Mouse (Mus musculus) megakaryocyte, embryonic 14.5 days (primary cell): ENCODE measurements at regions not wholly inside any gene's neighbourhood (a gene's known extent, or its start where the extent isn't known, plus 50 kb on each side); places are given as distances from the start of the nearest gene placed in this dataset.

Experiments
- H3K27me3 ChIP-seq: replicated peaks from 2 replicates; pipeline ENCODE3; 2012; ENCODE audit warnings: inconsistent platforms
- H3K36me3 ChIP-seq: replicated peaks from 2 replicates; pipeline ENCODE3; 2012; ENCODE audit warnings: low read length, inconsistent platforms, mixed read lengths
- H3K4me1 ChIP-seq: 2 replicates; pipeline ENCODE4 v1.6.1; 2012; ENCODE audit warnings: inconsistent platforms
- H3K4me3 ChIP-seq: replicated peaks from 2 replicates; pipeline ENCODE3; 2012; ENCODE audit warnings: moderate library complexity, mild to moderate bottlenecking, inconsistent platforms
- H3K9me3 ChIP-seq: 2 replicates; pipeline ENCODE4 v1.6.1; 2012; ENCODE audit warnings: inconsistent platforms
- FLI1 ChIP-seq: IDR thresholded peaks from 2 replicates; pipeline ENCODE4 v1.6.1; 2012; ENCODE audit warnings: low read length, inconsistent platforms, mixed read lengths
- GATA1 ChIP-seq: IDR thresholded peaks from 3 replicates; pipeline ENCODE4 v1.6.1; 2012; ENCODE audit warnings: mixed read lengths, low read length, inconsistent platforms, borderline replicate concordance

DNA sequence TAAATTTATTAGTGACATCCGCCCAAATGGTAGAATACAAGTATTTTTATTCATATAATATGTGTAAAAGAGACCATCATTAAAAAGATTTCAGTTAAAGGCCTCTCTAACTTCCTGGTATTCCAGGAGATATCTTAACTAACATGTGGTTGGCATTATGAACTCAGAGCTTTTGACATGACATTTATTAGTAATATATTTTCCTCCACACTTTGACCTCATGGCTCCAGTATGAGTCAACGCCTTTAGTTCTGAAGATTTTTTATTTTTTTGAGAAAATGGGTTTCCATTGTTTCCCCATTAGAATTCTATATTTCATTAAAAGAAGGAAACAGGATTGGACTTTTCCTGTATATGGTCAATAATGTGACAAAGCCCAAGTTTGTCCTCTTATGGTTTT, 250.7 kb upstream of the Cd180 start:
- no peak overlapping the region for H3K4me3 ChIP-seq

GRCm38 (mm10) chr13:102447310-102447709, 246.0 kb upstream of the Cd180 start:
- Histone ChIP-seq H3K4me3 (no peak overlapping the region), H3K4me1 (no peaks in the 10 kb centered on the region), H3K27me3 (no peaks in the 10 kb centered on the region), H3K9me3 (no peaks in the 10 kb centered on the region), H3K36me3 (no peaks in the 10 kb centered on the region)
- no peak for TF ChIP-seq FLI1

More for the DNA sequence above, 250.7 kb upstream of the Cd180 start:
- H3K9me3 ChIP-seq: no peaks in the 10 kb centered on the region
- no peaks in the 10 kb centered on the region for H3K4me1 ChIP-seq
- no peaks in the 10 kb centered on the region for H3K36me3 ChIP-seq
- TF ChIP-seq GATA1 (no peak), FLI1 (no peak)
- no peaks in the 10 kb centered on the region for H3K27me3 ChIP-seq

DNA sequence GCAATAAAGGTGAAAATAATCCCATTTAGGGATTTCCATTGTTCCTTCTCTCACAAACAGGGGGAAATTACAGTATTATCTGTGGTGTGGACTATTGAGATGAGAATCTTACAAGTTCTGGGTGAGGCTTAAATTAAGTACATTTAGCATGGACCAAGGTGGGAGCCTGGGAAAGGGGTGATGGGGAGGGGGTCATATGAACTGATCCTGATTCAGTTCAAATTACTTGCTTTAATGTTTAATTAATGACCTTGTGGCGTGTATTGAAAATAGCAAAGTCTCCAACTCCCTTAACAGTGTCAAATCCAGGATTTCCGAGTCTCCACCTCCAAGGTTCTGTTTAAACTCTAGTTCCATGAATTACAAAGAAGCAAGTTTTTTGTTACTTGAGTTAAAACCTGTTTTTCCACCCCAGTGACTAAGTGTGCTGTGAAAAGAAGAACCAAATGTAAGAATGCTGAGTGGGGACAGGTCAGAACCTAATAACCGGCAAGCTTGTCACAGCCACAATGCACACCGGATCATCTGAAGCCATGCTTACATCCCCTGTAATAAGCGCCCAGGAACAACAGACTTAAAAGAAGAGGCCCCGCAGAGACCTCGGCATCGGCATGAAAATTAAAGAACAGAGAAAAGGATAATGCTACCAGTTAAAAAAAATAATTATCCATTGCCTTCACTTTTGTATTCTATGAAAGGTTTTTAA, 243.8 kb upstream of the Cd180 start:
- TF ChIP-seq FLI1 (no peak), GATA1 (no peak)
- H3K36me3 ChIP-seq: no peaks in the 10 kb centered on the region
- H3K9me3 ChIP-seq: no peaks in the 10 kb centered on the region
- no peaks in the 10 kb centered on the region for H3K27me3 ChIP-seq
- no peaks in the 10 kb centered on the region for H3K4me1 ChIP-seq
- no peak overlapping the region for H3K4me3 ChIP-seq

GRCm38 (mm10) chr13:102451176-102451575, 242.2 kb upstream of the Cd180 start:
- H3K36me3 ChIP-seq: no peaks in the 10 kb centered on the region
- no peaks in the 10 kb centered on the region for H3K9me3 ChIP-seq
- H3K27me3 ChIP-seq: no peaks in the 10 kb centered on the region
- no peaks in the 10 kb centered on the region for H3K4me1 ChIP-seq
- no peak for TF ChIP-seq FLI1
- no peak overlapping the region for H3K4me3 ChIP-seq

DNA sequence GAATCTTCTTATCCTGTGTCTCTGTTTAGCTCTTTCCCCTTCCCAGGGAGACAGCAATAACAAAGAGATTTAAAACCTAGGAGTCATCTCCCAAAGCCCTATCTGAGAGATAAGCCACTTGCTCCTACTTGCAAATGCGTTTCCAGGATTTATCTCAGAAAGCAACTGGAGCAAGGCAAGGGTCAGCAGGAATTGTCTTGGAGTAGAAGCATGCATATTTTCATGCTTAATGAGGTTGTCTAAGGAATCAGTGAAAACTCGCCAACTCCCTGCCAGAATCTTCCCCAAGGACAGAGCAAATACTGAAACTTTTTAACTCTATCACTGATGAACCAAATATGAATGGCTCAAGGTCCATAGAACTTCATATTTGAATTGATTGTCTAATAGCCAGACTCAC, 234.6 kb upstream of the Cd180 start:
- H3K9me3 ChIP-seq: no peaks in the 10 kb centered on the region
- H3K4me3 ChIP-seq: no peak overlapping the region
- TF ChIP-seq GATA1: no peak
- TF ChIP-seq FLI1: no peak
- no peaks in the 10 kb centered on the region for H3K36me3 ChIP-seq
- no peaks in the 10 kb centered on the region for H3K4me1 ChIP-seq
- H3K27me3 ChIP-seq: no peaks in the 10 kb centered on the region

DNA sequence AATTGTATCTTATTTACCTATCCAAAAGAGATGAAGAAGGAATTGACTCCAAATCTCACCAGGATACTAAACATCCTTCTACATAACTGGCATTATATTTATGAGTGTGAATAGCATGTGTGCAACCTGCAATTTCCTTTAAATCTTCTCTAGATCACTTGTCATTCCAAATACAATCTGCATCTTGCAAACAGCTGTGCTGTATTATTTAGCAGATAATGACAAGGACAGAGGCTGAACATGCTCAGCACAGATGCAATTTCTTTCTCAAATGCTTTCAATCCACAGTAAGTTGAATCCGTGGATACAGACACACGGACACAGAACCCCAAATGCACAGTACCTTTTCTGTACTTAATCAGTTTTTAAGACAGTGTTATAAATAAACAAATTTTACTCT, 229.4 kb upstream of the Cd180 start:
- no peaks in the 10 kb centered on the region for H3K9me3 ChIP-seq
- H3K27me3 ChIP-seq: no peaks in the 10 kb centered on the region
- no peaks in the 10 kb centered on the region for H3K36me3 ChIP-seq
- no peak for TF ChIP-seq FLI1
- TF ChIP-seq GATA1: no peak
- no peak overlapping the region for H3K4me3 ChIP-seq
- H3K4me1 ChIP-seq: no peaks in the 10 kb centered on the region

GRCm38 (mm10) chr13:102481906-102482305, 211.5 kb upstream of the Cd180 start:
- no peaks in the 10 kb centered on the region for H3K36me3 ChIP-seq

DNA sequence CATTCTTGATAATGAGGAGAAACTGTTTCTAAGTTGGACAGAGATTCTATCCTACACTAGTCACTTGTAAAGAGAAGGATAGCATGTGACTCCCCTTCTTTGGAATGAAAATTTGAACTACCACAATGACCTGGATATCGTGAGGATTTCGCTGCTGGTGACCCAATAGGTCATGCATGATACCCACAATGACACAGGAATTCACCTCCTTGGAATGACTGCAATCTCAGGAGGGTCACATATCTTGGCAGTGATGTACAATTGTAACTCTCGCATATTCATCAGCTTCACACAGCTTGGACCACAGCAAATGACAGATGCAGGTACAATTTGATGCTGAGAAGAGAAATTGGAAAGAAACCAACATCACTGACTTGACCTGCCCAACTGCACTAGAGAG, 210.9 kb upstream of the Cd180 start:
- H3K27me3 ChIP-seq: no peaks in the 10 kb centered on the region
- H3K9me3 ChIP-seq: no peaks in the 10 kb centered on the region
- H3K36me3 ChIP-seq: no peaks in the 10 kb centered on the region
- TF ChIP-seq GATA1: no peak
- TF ChIP-seq FLI1: no peak
- H3K4me3 ChIP-seq: no peak overlapping the region
- H3K4me1 ChIP-seq: no peaks in the 10 kb centered on the region

More at GRCm38 (mm10) chr13:102481906-102482305, 211.5 kb upstream of the Cd180 start:
- H3K9me3 ChIP-seq: no peaks in the 10 kb centered on the region
- TF ChIP-seq GATA1 (no peak), FLI1 (no peak)
- H3K4me1 ChIP-seq: no peaks in the 10 kb centered on the region
- H3K4me3 ChIP-seq: no peak overlapping the region
- no peaks in the 10 kb centered on the region for H3K27me3 ChIP-seq

GRCm38 (mm10) chr13:102487416-102488097, 205.8 kb upstream of the Cd180 start:
- no peaks in the 10 kb centered on the region for H3K36me3 ChIP-seq
- no peaks in the 10 kb centered on the region for H3K27me3 ChIP-seq
- no peaks in the 10 kb centered on the region for H3K4me1 ChIP-seq
- TF ChIP-seq GATA1: no peak
- no peak for TF ChIP-seq FLI1
- H3K4me3 ChIP-seq: no peak overlapping the region
- no peaks in the 10 kb centered on the region for H3K9me3 ChIP-seq

- no peak overlapping the region for H3K4me3 ChIP-seq
- H3K4me1 ChIP-seq: no peaks in the 10 kb centered on the region
- TF ChIP-seq GATA1: no peak
- no peak for TF ChIP-seq FLI1
- no peaks in the 10 kb centered on the region for H3K36me3 ChIP-seq
- no peaks in the 10 kb centered on the region for H3K9me3 ChIP-seq
- no peaks in the 10 kb centered on the region for H3K27me3 ChIP-seq
Measured at GRCm38 (mm10) chr13:102491370-102491769, 202.0 kb upstream of the Cd180 start.
